Comparison of ENCODE assay signal across 7 mouse cellular contexts in genomic region chr4:65477106-65477505, GRCm38 (mm10).
DNase-seq lines count a peak whose midpoint lies in the region; ATAC-seq and TF ChIP-seq lines count a peak whose summit lies in the region.

No protein-coding gene starts in this region.

- 0 out of 2 replicates have a peak overlapping the region, but pooled peaks have one; percentile 13 for H3K27ac ChIP-seq in forebrain, embryonic 12.5 days
- H3K27ac ChIP-seq in heart, postnatal 0 days (ENCODE audit: low read depth) = no peak overlapping the region; the same call in 1 of the 2 replicates

- no peak for TF ChIP-seq EP300 in heart, postnatal 0 days (IDR thresholded peaks at IDR 0.05; ENCODE audit: low read depth)

- TF ChIP-seq CTCF in heart, postnatal 0 days (IDR thresholded peaks at IDR 0.05; ENCODE audit: low read depth) = no peak
- no peak for TF ChIP-seq CTCF in lung, adult 2 months (IDR thresholded peaks at IDR 0.05; ENCODE audit: insufficient read depth, low read length)

- DNase-seq in 3T3-L1 (ENCODE audit: low read depth, low spot score) = peak; percentile 93
- DNase-seq in Muller cell, postnatal 12 days (ENCODE audit: inconsistent ontology term) = peak; percentile 71
- DNase-seq in heart, postnatal 0 days (ENCODE audit: low spot score) = peak; percentile 23
- DNase-seq in lung, adult 2 months = peak; percentile 15
- DNase-seq in skeletal muscle tissue, adult 2 months (ENCODE audit: low read depth, low spot score) = peak; percentile 58
- no peak for DNase-seq in thymus, postnatal 36 days

- H3K9ac ChIP-seq in forebrain, embryonic 12.5 days = no peak overlapping the region
- H3K9ac ChIP-seq in heart, postnatal 0 days (replicated peaks; ENCODE audit: low read depth, low read length) = no peak overlapping the region

- ATAC-seq in forebrain, embryonic 12.5 days (ENCODE audit: low FRiP score) = peak; percentile 61; the same call in 1 of the 2 replicates
- ATAC-seq in heart, postnatal 0 days (ENCODE audit: insufficient read depth, low read depth) = peak; percentile 36; the same call in 1 of the 2 replicates

- H3K9me3 ChIP-seq in forebrain, embryonic 12.5 days = no peaks in the 10 kb centered on the region
- H3K9me3 ChIP-seq in heart, postnatal 0 days (replicated peaks; ENCODE audit: control insufficient read depth, low read length) = no peaks in the 10 kb centered on the region

- no peaks in the 10 kb centered on the region for H3K36me3 ChIP-seq in forebrain, embryonic 12.5 days (replicated peaks)
- H3K36me3 ChIP-seq in heart, postnatal 0 days (replicated peaks; ENCODE audit: control insufficient read depth, insufficient read depth, low read length) = no peaks in the 10 kb centered on the region

- no peak overlapping the region for H3K4me2 ChIP-seq in forebrain, embryonic 12.5 days
- no peak overlapping the region for H3K4me2 ChIP-seq in heart, postnatal 0 days (ENCODE audit: low read depth, low read length)

- H3K27me3 ChIP-seq in forebrain, embryonic 12.5 days = peaks cover 5% of the 10 kb centered on the region; the same call in 1 of the 2 replicates
- H3K27me3 ChIP-seq in heart, postnatal 0 days (ENCODE audit: control insufficient read depth, insufficient read depth, low read length) = no peaks in the 10 kb centered on the region

- no peak for TF ChIP-seq POLR2A in lung, adult 2 months (IDR thresholded peaks at IDR 0.05; ENCODE audit: borderline replicate concordance, extremely low read depth, low read depth, low read length)

- 15% methylated on average over 6 of the region's 6 CpGs for WGBS in forebrain, embryonic 12.5 days
- WGBS in heart, postnatal 0 days = 20% methylated on average over 6 of the region's 6 CpGs
- 39% methylated on average over 6 of the region's 6 CpGs for WGBS in lung, adult 2 months

- no peak overlapping the region for H3K4me3 ChIP-seq in forebrain, embryonic 12.5 days (replicated peaks)
- H3K4me3 ChIP-seq in heart, postnatal 0 days (ENCODE audit: low read depth, low read length) = no peak overlapping the region
- no peak overlapping the region for H3K4me3 ChIP-seq in lung, adult 2 months (replicated peaks; ENCODE audit: extremely low read depth, low read depth, low read length)

- peaks cover 18% of the 10 kb centered on the region for H3K4me1 ChIP-seq in forebrain, embryonic 12.5 days
- no peaks in the 10 kb centered on the region for H3K4me1 ChIP-seq in heart, postnatal 0 days (ENCODE audit: control insufficient read depth, insufficient read depth)
- H3K4me1 ChIP-seq in lung, adult 2 months (ENCODE audit: control insufficient read depth, insufficient read depth, low read length) = no peaks in the 10 kb centered on the region

Comparison
In these comparisons a context has a peak if more than half of its experiments do, and no peak if none do; other contexts are left out.
1. DNase-seq: peak in 3T3-L1 (single experiment), Muller cell, postnatal 12 days (single experiment), heart, postnatal 0 days (single experiment), lung, adult 2 months (single experiment) and skeletal muscle tissue, adult 2 months (single experiment); none in thymus, postnatal 36 days (0 of 2).